Mouse (Mus musculus) right cerebral cortex, postnatal 10 days (tissue): Measurements from ENCODE around the gene Tmem132e.

Source experiments
- DNase-seq, 2 experiments: peaks; one replicate each; pipeline ENCODE4 v3.0.0; 2021; ENCODE audit warnings: low spot score in 2 of 2

The Tmem132e gene

DNA sequence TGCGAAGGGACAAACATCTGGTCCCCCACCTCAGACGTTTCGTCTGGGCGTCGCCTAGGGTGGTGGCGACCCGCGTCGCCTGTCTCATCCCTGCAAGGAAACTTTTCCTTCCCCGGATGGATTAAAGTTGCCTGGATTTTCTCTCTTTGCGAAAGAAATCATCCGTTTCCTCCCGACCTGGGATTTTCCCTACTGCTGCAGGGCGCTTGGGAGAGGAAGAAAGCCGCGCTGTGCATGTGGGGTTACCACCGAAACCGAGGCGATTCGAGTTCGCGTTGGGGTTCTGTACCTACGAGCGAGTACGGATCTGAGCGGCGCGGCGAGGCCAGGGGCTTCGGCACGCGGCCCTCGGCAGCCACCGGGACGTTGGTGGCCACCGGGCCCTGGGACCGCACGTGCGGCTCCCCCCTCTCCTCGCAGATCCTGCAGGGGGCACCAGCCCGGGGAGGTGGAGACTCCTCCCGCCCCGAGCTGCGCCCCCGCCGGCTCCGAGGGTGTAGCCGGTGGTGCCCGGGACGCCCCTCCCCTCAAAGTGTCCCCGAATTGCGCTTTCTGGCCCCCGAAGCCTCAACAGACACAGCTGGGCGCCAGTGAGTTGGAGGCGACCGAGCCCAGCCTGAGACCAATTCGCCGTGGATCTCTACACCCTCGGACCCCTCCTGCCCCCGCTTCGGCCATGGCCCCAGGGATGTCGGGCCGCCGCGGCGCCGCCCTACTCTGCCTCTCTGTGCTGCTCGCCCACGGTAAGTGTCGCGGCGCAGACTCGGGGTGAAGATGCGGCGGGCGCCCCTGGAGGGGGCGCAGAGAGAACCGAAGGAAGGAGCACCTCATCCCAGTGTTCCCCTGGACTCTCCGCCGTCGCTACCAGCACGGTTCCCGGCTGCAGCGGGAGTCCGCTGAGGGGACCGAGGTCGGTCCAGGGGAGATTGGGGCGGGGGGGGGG lies at the start of gene Tmem132e:
Gene Tmem132e (plus strand): TSS at position 530 of the 943 bp plus-strand sequence.
- DNase-seq: peak; percentile 58 to 63

GRCm38 (mm10) chr11:82339921-82340401 lies 48.7 kb upstream of the Tmem132e start:
- no peak for DNase-seq

- DNase-seq: no peak
Measured at GRCm38 (mm10) chr11:82340416-82340815, 48.3 kb upstream of the Tmem132e start.

GRCm38 (mm10) chr11:82340900-82341299 lies 47.8 kb upstream of the Tmem132e start:
- DNase-seq: no peak

GRCm38 (mm10) chr11:82351039-82351438 lies 37.7 kb upstream of the Tmem132e start:
- DNase-seq: peak; percentile 74 to 79

DNA sequence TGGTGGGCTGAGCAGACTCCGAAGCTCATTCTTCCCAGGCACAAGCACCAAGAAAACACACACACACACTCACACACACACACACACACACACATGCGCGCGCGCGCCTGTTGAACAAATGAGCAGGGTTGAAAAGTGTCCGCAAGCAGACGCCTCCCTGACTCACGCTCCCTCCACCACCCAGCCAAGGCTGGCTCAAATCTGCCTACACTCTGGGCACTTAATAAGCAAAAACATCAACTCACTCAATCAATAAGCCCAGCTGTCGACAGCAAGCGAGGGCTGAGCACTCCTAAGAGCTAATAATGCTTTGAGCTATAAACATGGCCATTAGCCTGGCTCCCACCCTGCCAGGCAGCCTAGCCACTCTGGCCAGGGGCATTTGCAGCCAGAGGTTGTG lies 18.5 kb upstream of the Tmem132e start:
- no peak for DNase-seq

DNA sequence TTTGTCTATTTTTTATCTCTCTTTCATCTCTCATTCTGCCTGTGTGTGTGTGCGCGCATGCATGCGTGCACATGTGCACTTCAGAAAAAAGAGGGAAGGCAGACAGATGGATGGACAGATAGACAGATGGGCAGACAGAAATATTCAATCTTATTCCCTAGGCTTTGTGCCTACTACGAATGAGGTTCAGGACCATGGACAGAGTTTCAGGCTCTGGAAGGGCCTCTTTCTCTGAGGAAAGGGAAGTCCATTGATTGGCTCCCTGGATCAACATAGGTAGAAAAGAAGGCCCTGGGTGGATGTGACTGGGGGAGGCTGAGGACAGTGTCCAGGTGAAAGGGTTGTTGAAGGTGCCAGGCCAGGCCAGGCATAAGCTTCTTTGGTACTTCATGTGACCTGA lies 17.1 kb upstream of the Tmem132e start:
- no peak for DNase-seq

DNA sequence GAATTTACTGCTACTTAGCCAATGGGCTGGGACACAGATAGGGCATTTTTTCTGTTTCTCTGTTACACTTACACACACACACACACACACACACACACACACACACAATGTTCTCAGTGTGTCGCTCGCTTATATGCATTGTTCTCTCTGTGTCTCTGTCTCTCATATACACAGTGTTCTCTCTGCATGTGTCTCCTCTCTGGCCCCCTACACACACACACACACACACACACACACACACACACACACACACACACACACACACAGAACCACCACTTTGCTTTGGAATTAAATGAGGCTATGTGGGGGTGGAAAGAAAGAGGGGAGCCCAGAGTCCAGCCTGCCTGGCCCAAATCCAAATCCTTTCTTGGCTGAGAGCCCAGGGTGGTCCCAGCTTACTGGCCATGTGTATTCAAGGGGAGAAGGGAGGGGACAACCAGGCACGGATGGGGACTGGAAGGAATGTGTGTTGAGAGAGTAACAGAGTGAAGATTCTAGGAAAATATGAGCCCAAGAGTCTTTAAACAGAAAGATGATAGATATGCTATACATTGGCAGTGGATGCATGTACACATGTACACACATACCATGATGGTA lies 8.0 kb upstream of the Tmem132e start:
- peak; percentile 77 to 79 for DNase-seq

DNA sequence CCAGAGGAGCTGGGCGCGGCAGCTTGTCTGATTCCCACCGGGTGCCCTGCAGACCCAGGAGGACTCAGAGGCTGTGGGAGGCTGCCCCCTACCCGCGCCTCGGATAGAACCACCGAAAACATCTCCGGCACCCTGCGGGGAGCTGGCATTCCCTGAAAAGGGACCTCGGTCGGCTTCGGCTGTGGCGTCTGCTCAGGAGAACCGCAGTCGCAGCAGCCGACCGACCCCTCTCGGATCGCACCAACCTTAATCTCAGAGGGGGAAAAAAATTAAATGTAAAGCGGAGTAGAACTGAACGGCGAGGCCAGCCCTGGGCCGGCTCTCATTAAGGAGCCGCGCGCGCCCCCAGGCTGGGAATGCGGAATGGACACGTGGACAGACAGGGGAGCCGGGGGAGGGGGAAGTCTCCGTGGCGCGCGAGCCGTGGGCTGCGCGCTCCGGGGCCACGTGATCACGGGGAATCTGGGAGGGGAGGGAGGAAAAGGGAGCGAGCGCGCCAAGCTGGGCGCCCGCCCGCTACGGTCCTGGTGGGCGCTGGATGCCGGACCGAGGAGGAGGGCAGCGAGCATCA lies 1.6 kb upstream of the Tmem132e start:
- DNase-seq: peak; percentile 93 to 94

GRCm38 (mm10) chr11:82387711-82388341 lies 874 bp upstream of the Tmem132e start:
- peak; percentile 43 for DNase-seq

DNA sequence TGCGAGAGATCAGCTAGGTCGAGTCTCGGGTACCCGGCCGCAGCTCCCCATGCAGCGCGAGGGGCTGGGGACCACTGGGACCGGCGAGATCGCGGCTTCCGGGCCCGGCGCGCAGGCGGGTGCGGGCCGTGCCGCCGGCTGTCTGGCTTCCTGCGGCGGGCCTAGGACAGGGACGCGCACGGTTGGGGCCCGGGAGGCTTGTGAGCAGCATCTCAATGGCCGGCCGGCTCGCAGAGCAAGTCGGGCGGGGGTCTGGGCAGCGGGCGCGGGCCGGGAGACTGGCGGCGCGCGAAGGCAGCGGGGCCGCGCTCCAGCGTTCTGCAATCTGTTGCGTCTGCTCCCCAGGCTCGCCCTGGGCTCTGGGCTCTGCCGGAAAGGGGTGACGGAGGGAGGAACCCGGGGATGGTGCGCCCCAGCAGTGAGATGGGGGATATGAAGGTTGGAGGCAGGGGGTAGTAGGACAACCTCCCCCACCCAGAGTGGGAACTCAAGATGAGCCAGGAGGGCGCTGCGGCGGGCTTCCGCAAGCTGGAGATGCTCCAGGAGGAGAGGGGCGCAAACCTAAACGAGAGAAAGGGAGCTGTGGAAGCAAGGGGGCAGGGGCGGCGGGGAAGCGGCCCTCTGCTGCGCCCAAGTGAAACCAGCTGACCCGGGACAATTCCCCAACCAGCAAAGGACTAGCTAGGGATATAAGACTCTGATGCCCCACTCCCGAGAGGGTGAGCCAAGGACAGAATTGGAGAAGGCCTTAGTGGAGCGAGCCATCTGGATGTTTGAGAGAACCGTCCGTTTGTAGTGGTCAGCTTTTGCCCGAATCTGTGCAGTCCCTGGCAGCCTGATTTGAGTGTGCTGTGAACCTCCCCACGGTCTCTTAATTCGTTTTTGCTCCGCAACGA lies 944 bp downstream of the Tmem132e start:
- peak; percentile 52 to 59 for DNase-seq

GRCm38 (mm10) chr11:82392341-82392740 lies 3.6 kb downstream of the Tmem132e start:
- peak; percentile 49 to 58 for DNase-seq

GRCm38 (mm10) chr11:82399621-82400020 lies 10.9 kb downstream of the Tmem132e start:
- DNase-seq: peak in 1 of 2 experiments; percentile 39

DNA sequence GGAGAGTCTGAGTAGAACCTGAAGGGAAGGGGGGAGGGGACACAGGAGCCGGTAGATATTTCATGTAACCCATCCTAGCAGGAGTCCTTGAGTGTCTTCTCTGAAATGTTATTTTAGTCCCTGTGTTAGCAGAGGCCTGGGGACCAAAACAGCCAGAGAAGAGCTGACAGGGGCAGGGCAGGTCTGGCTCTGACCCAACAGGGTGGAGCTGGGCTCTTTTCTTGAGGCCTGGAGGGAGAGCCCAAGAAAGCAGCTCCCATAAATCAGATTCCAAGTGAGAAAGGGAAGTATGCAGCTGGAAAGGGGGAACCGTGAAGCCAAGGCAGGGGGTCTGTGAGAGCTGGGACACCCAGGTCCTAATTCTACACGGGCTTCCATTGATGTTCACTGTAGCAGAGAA lies 16.9 kb downstream of the Tmem132e start:
- no peak for DNase-seq

DNA sequence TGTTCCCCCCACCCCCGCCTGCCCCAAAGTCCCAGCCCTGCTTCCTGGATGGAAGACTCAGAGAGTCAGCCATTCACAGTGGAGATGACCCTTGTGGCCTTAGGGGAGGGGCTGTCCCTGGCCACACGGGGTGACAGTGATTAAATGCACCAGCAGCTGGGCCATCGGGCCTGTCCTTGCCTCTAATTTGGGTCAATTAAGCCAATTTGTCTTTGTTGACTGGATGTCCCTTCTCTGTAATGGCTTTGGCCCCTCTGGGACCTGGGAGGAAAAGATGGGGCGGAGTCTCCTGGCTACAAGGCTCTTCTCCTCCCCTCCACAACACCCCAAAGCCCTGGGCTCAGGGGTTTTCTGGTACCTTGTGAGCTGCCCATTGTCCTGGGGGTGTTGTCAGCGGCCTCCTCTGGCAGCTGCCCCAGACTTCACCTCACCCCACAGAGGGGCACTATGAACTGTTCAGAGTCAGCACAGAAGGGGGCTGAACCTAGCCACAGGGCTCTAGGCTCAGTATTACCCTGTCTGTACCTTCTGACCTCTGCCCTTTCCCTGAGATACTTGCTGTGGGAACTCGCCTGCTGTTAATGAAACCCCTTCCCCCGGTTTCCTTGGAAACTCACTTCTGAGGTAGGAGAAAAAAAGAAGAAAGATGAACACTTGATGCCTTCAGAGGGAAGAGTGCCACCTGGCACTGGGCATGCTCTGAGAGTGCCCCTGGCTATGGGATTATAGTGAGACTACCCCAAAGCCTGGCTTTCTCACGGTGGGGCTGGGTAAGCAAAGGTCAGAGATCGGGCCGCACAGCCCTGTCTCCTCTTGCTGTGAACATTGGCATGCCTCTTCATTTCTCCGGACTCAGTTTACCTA lies 17.9 kb downstream of the Tmem132e start:
- DNase-seq: no peak

GRCm38 (mm10) chr11:82412496-82412895 lies 23.8 kb downstream of the Tmem132e start:
- no peak for DNase-seq

- peak in 1 of 2 experiments; percentile 38 for DNase-seq
Measured at GRCm38 (mm10) chr11:82418337-82419041, 29.8 kb downstream of the Tmem132e start.

GRCm38 (mm10) chr11:82421909-82422308 lies 33.2 kb downstream of the Tmem132e start:
- no peak for DNase-seq

- no peak for DNase-seq
Measured at GRCm38 (mm10) chr11:82423521-82423920, 34.8 kb downstream of the Tmem132e start.
